Mouse (Mus musculus): Measurements from ENCODE around the gene Sec16b. TPM values are rescaled to one million over a fixed set of nuclear protein-coding genes. Genes with fewer than 3 reads are reported as not detected.

Gene Sec16b
- polyA plus RNA-seq, 1 experiment from 2014 or later = 3.5 TPM

DNA sequence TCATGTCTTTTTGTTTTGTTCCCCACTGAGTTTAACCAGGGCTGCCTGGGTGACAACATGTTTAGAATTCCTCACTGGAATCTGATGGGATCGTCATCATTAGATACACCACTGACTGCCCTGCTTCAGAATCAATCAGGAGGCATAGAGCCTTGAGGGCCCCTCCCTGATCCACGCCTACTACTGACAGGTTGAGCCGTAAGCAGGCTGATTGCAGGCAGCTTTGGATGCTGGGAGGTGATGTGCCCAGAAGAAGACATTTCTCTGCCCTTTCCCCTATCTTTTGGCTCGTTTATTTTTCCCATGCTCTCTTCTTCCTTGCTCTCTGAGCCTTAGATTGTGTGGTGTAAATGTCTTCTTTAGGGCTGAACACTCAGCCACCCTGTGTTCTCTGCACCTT, 7.8 kb downstream of the Sec16b start:
- Histone ChIP-seq H3K9ac (no peak overlapping the region), H3K4me2 (no peak overlapping the region), H3K4me3 (replicated peaks) (no peak overlapping the region), H3K27ac (no peak overlapping the region), H3K4me1 (replicated peaks) (peaks cover 20% of the 10 kb centered on the region), H3K9me3 (replicated peaks) (no peaks in the 10 kb centered on the region), H3K27me3 (no peaks in the 10 kb centered on the region), H3K36me3 (no peaks in the 10 kb centered on the region)
- 26% methylated on average over 4 of the region's 4 CpGs for WGBS (ENCODE audit: insufficient replicate concordance)
- ATAC-seq (ENCODE audit: low read depth) = no peak
- no peak for DNase-seq

DNA sequence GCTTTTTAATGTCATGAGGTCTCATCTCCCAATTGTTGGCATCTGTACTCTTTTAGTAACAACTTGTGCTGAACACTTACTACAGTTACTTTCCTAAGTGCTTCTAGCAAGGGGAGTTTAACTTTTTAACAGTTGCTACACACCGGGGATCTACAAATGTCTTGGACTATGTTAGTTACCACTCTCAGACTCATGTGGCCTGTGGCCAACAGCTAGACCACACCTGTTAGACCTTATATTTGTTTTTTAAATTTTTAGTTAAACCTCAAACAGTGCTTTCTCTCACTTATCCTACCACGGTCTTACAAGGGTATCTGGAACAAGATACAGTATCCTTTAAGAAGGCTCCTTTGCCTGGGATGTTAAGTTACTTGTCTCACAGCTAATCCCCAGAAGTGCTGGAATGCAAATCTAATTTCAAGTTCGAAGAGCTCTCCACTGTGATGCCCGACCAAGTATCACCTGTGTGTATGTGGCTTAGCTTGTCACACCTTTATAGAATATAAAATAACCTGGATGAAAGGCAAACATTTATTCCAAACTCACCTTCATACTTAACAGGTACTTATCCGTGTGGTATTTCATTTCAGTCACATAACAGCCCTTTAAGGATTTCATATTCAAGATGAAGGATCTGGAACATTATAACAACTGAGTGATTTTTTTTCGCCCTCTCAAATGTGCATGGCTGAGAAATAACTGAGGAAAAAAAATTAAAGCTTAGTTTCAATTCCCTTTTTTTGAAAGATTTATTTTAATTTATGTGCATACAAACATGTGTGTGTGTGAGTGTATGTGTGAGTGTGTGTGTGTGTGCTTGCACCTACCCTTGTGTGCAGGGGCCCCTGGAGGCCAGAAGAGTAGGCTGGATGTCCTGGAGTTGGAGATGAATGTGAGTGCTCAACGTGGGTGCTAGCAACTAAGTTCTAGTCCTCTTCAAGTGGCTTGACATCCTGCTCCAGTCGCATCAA, 10.6 kb downstream of the Sec16b start:
- no peak overlapping the region for H3K4me3 ChIP-seq (replicated peaks)
- DNase-seq (no peak), ATAC-seq (ENCODE audit: low read depth) (no peak)
- H3K27ac ChIP-seq = no peak overlapping the region
- H3K4me1 ChIP-seq (replicated peaks) = peaks cover 18% of the 10 kb centered on the region
- 64% methylated on average over 8 of the region's 8 CpGs for WGBS (ENCODE audit: insufficient replicate concordance)
- no peak overlapping the region for H3K9ac ChIP-seq
- H3K27me3 ChIP-seq = no peaks in the 10 kb centered on the region
- no peaks in the 10 kb centered on the region for H3K9me3 ChIP-seq (replicated peaks)
- no peak overlapping the region for H3K4me2 ChIP-seq
- H3K36me3 ChIP-seq = no peaks in the 10 kb centered on the region

DNA sequence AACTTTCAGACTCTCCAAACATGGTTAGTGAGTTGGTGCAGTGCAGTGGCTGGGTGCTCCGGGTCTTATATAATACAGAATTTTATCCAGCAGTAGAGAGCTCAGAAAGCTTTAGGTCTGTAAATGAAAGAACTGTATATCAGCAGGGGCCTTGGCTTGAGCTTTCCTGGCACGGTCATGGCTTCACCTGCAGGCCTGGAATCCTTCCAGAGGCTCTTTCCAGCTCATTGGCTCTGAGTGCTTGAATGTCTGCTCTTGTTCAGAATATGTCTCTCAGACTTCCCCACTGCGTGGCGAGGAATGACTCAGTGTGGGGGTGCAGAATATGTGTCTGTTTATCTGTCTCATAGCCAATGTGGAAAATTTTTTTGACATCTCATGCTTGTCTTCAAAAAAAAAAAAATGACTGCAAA, 11.6 kb downstream of the Sec16b start:
- no peak overlapping the region for H3K27ac ChIP-seq
- DNase-seq = no peak
- H3K9ac ChIP-seq = no peak overlapping the region
- H3K4me2 ChIP-seq = no peak overlapping the region
- ATAC-seq (ENCODE audit: low read depth) = no peak
- 64% methylated on average over 4 of the region's 4 CpGs for WGBS (ENCODE audit: insufficient replicate concordance)
- peaks cover 14% of the 10 kb centered on the region for H3K4me1 ChIP-seq (replicated peaks)
- H3K4me3 ChIP-seq (replicated peaks) = no peak overlapping the region
- H3K9me3 ChIP-seq (replicated peaks) = no peaks in the 10 kb centered on the region
- no peaks in the 10 kb centered on the region for H3K36me3 ChIP-seq
- H3K27me3 ChIP-seq = no peaks in the 10 kb centered on the region

DNA sequence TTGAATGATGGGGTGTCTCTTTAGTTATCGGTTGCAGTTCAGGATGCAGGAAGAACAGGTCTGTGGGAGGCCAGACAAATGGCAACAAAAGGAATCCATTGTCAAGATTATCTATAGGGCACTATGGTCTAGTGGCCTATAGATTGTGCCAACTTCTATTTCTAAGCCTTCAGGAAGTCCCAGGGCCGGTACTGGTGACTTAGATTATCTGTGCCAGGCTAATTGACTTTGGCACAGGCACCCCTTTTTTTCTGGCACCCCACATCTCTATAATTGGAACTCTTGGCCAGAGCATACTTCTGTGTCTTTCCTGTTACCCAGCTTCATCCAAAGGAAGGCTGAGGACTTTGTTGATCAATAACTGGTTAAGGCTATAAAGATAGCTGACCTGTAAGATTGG, 12.9 kb downstream of the Sec16b start:
- Histone ChIP-seq H3K4me2 (no peak overlapping the region), H3K27ac (no peak overlapping the region), H3K9me3 (replicated peaks) (no peaks in the 10 kb centered on the region), H3K27me3 (no peaks in the 10 kb centered on the region), H3K9ac (no peak overlapping the region), H3K4me3 (replicated peaks) (no peak overlapping the region), H3K4me1 (replicated peaks) (peaks cover 4% of the 10 kb centered on the region; the same call in 1 of the 2 replicates), H3K36me3 (no peaks in the 10 kb centered on the region)
- DNase-seq (no peak), ATAC-seq (ENCODE audit: low read depth) (no peak)
- WGBS (ENCODE audit: insufficient replicate concordance) = 51% methylated on average over 2 of the region's 2 CpGs

GRCm38 (mm10) chr1:157522322-157522721, 15.8 kb downstream of the Sec16b start:
- 71% methylated on average over 5 of the region's 5 CpGs for WGBS (ENCODE audit: insufficient replicate concordance)
- Histone ChIP-seq H3K27me3 (no peaks in the 10 kb centered on the region), H3K27ac (no peak overlapping the region), H3K36me3 (no peaks in the 10 kb centered on the region), H3K4me3 (replicated peaks) (no peak overlapping the region), H3K4me2 (no peak overlapping the region), H3K4me1 (replicated peaks) (no peaks in the 10 kb centered on the region), H3K9me3 (replicated peaks) (no peaks in the 10 kb centered on the region), H3K9ac (no peak overlapping the region)
- ATAC-seq (ENCODE audit: low read depth) (no peak), DNase-seq (no peak)

DNA sequence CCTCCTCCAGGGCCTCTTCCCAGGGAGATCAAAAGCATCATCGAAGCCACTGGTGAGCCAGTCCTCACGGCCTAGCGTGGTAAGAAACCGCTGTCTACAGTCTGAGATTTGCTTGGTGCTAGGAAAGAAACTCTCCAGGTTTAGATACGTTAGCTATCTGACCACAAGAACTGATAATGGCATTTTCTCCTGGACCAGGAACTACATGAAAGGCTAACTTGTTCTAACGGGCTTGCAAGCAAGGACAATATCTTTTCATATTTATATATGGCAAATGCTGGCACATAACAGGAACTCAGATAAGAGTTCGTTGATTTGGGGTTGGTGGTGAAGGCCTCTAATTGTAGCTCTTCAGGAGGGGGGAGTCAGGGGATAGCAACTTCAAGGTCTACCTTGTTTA, 18.2 kb downstream of the Sec16b start:
- WGBS (ENCODE audit: insufficient replicate concordance) = 33% methylated on average over 7 of the region's 7 CpGs
- no peak for ATAC-seq (ENCODE audit: low read depth)
- DNase-seq = no peak
- Histone ChIP-seq H3K4me1 (replicated peaks) (no peaks in the 10 kb centered on the region), H3K4me3 (replicated peaks) (no peak overlapping the region), H3K36me3 (no peaks in the 10 kb centered on the region), H3K27me3 (no peaks in the 10 kb centered on the region), H3K9ac (no peak overlapping the region), H3K27ac (no peak overlapping the region), H3K4me2 (no peak overlapping the region), H3K9me3 (replicated peaks) (no peaks in the 10 kb centered on the region)

GRCm38 (mm10) chr1:157525692-157526354, 19.3 kb downstream of the Sec16b start:
- Histone ChIP-seq H3K4me1 (replicated peaks) (no peaks in the 10 kb centered on the region), H3K9ac (no peak overlapping the region), H3K9me3 (replicated peaks) (no peaks in the 10 kb centered on the region), H3K27me3 (no peaks in the 10 kb centered on the region), H3K27ac (peak overlapping the region; percentile 77), H3K4me2 (peak overlapping the region; percentile 34), H3K4me3 (replicated peaks) (peak overlapping the region; percentile 3; the same call in 1 of the 2 replicates), H3K36me3 (no peaks in the 10 kb centered on the region)
- WGBS (ENCODE audit: insufficient replicate concordance) = 69% methylated on average over 16 of the region's 16 CpGs
- DNase-seq (no peak), ATAC-seq (ENCODE audit: low read depth) (peak; percentile 77)

GRCm38 (mm10) chr1:157526625-157527024, 20.1 kb downstream of the Sec16b start:
- ATAC-seq (ENCODE audit: low read depth) = peak; percentile 76
- Histone ChIP-seq H3K4me3 (replicated peaks) (peak overlapping the region; percentile 31), H3K4me2 (peak overlapping the region; percentile 43), H3K9me3 (replicated peaks) (no peaks in the 10 kb centered on the region), H3K36me3 (no peaks in the 10 kb centered on the region), H3K27ac (peak overlapping the region; percentile 77), H3K4me1 (replicated peaks) (no peaks in the 10 kb centered on the region), H3K9ac (peak overlapping the region; percentile 9; the same call in 1 of the 2 replicates), H3K27me3 (no peaks in the 10 kb centered on the region)
- DNase-seq = no peak
- WGBS (ENCODE audit: insufficient replicate concordance) = 47% methylated on average over 5 of the region's 5 CpGs

- Histone ChIP-seq H3K9me3 (replicated peaks) (no peaks in the 10 kb centered on the region), H3K4me2 (no peak overlapping the region), H3K36me3 (0 out of 2 replicates have a peak, but pooled peaks cover 6% of the 10 kb centered on the region), H3K9ac (no peak overlapping the region), H3K4me1 (replicated peaks) (no peaks in the 10 kb centered on the region), H3K27me3 (no peaks in the 10 kb centered on the region), H3K4me3 (replicated peaks) (no peak overlapping the region), H3K27ac (no peak overlapping the region)
- no peak for DNase-seq
- no peak for ATAC-seq (ENCODE audit: low read depth)
- WGBS (ENCODE audit: insufficient replicate concordance) = 33% methylated on average over 8 of the region's 8 CpGs
Observed at GRCm38 (mm10) chr1:157532826-157533460, 26.4 kb downstream of the Sec16b start.

DNA sequence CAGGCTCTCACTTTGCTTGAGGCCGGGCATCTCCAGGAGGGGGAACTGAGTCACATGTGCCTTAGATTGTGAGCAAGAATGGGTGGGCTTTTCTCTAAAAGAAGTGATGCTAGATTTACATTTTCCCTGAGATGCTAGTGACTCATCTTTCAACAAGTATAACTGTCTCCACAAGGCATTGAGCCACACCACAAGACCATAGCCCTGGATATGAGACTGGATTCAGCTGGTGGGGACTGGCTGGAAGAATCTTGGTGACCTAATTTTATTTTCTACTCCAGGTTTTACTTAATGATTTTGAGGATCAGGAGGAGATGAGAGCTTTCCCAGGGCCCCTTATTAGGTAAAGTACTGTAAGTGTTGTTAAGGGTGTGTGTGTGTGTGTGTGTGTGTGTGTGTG, 29.0 kb downstream of the Sec16b start:
- Histone ChIP-seq H3K4me1 (replicated peaks) (no peaks in the 10 kb centered on the region), H3K36me3 (0 out of 2 replicates have a peak, but pooled peaks cover 6% of the 10 kb centered on the region), H3K4me2 (no peak overlapping the region), H3K9me3 (replicated peaks) (no peaks in the 10 kb centered on the region), H3K27me3 (no peaks in the 10 kb centered on the region), H3K9ac (no peak overlapping the region), H3K27ac (no peak overlapping the region), H3K4me3 (replicated peaks) (no peak overlapping the region)
- 77% methylated on average over 1 of the region's 1 CpGs for WGBS (ENCODE audit: insufficient replicate concordance)
- no peak for ATAC-seq (ENCODE audit: low read depth)
- DNase-seq = no peak

DNA sequence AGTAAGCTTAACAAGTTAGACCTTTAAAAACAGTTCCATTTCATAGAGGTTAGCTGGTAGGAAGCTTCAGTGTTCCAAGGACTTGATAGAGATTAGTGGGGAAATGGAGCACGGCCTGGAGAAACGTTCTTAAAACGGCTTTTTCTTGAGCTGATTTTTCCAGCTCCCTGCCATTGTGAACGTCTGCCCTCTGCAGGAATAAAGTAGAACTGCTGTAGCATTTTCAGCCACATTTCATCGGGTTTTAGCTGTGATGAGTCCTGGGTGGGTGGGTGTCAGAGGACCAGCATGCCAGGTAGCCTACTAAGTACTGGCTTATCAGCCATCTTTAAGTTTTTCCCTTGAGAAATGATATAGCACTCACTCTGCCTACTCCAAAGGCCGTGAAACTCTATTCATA, 29.9 kb downstream of the Sec16b start:
- Histone ChIP-seq H3K4me1 (replicated peaks) (no peaks in the 10 kb centered on the region), H3K27ac (no peak overlapping the region), H3K9me3 (replicated peaks) (no peaks in the 10 kb centered on the region), H3K4me2 (no peak overlapping the region), H3K27me3 (no peaks in the 10 kb centered on the region), H3K9ac (no peak overlapping the region), H3K36me3 (0 out of 2 replicates have a peak, but pooled peaks cover 6% of the 10 kb centered on the region), H3K4me3 (replicated peaks) (no peak overlapping the region)
- no peak for ATAC-seq (ENCODE audit: low read depth)
- DNase-seq = no peak
- WGBS (ENCODE audit: insufficient replicate concordance) = 11% methylated on average over 6 of the region's 6 CpGs

All from liver, embryonic 13.5 days (tissue).